Mouse (Mus musculus) inflammation-experienced regulatory T-cells, adult 16 weeks (primary cell): ENCODE results near the gene Olfr1391. TPM values are rescaled to one million over a fixed set of nuclear protein-coding genes. Genes with fewer than 3 reads are reported as not detected.

Experiments
- polyA plus RNA-seq: library from polyadenylated mRNA; unstranded; fragments of 100-300 nt; shearing (Covaris generic); gene quantifications from one replicate; pipeline ENCODE4 v1.2.1, GENCODE M21; 2017

Gene Olfr1391
- polyA plus RNA-seq: not detected

GRCm38 (mm10) chr11:49322442-49322841 is at the start of gene Olfr1391:
Gene Olfr1391, plus strand, starts transcription at chr11:49322742.

GRCm38 (mm10) chr11:49278222-49278621 is 44.3 kb upstream of the Olfr1391 start, which contains the start of gene Olfr1393:
Gene Olfr1393, plus strand, starts transcription at chr11:49278304.

GRCm38 (mm10) chr11:49284982-49285381 is 37.6 kb upstream of the Olfr1391 start, which contains the start of gene Olfr1392:
Gene Olfr1392, plus strand, starts transcription at chr11:49285282.

GRCm38 (mm10) chr11:49304441-49304840 is 18.1 kb upstream of the Olfr1391 start, which contains the start of gene Olfr10:
Gene Olfr10, plus strand, starts transcription at chr11:49304741.

GRCm38 (mm10) chr11:49334888-49335287 is 12.3 kb downstream of the Olfr1391 start, which contains the start of gene Olfr1390:
Gene Olfr1390, plus strand, starts transcription at chr11:49335188.

Other genes starting within 250 kb of the Olfr1391 start
- gene Ifi47, start 246.2 kb upstream of the Olfr1391 start, polyA plus RNA-seq: 525 TPM
- gene Olfr1396, start 207.9 kb upstream of the Olfr1391 start, polyA plus RNA-seq: not detected
- not detected for gene Olfr1395, start 180.5 kb upstream of the Olfr1391 start, polyA plus RNA-seq
- not detected for gene Olfr1394, start 168.4 kb upstream of the Olfr1391 start, polyA plus RNA-seq
- 0.16 TPM for gene Btnl9, start 135.6 kb upstream of the Olfr1391 start, polyA plus RNA-seq
- gene Zfp62, start 119.5 kb upstream of the Olfr1391 start, polyA plus RNA-seq: 88.1 TPM
- 123 TPM for gene Mgat1, start 78.6 kb upstream of the Olfr1391 start, polyA plus RNA-seq
- not detected for gene Olfr1393, start 44.4 kb upstream of the Olfr1391 start, polyA plus RNA-seq
- gene Olfr1392, start 37.5 kb upstream of the Olfr1391 start, polyA plus RNA-seq: not detected
- gene Olfr10, start 18.0 kb upstream of the Olfr1391 start, polyA plus RNA-seq: not detected
- gene Olfr1390, start 12.4 kb downstream of the Olfr1391 start, polyA plus RNA-seq: not detected
- gene Olfr1389, start 100.3 kb downstream of the Olfr1391 start, polyA plus RNA-seq: not detected
- 0.10 TPM for gene Olfr1388, start 113.9 kb downstream of the Olfr1391 start, polyA plus RNA-seq
- not detected for gene Olfr1387, start 132.6 kb downstream of the Olfr1391 start, polyA plus RNA-seq
- gene Olfr1386, start 142.3 kb downstream of the Olfr1391 start, polyA plus RNA-seq: not detected
- gene Olfr1385, start 166.3 kb downstream of the Olfr1391 start, polyA plus RNA-seq: 0.09 TPM
- not detected for gene Olfr1384, start 184.0 kb downstream of the Olfr1391 start, polyA plus RNA-seq
- gene Olfr1383, start 196.9 kb downstream of the Olfr1391 start, polyA plus RNA-seq: not detected
- not detected for gene Olfr1382, start 205.5 kb downstream of the Olfr1391 start, polyA plus RNA-seq
- gene Olfr1381, start 220.7 kb downstream of the Olfr1391 start, polyA plus RNA-seq: 0.07 TPM
- not detected for gene Olfr1380, start 234.1 kb downstream of the Olfr1391 start, polyA plus RNA-seq